Mouse (Mus musculus): ENCODE measurements at regions not wholly inside any gene's neighbourhood (a gene's known extent, or its start where the extent isn't known, plus 50 kb on each side); places are given as distances from the start of the nearest gene placed in this dataset.

- DNase-seq (ENCODE audit: low spot score in 2 of 2): peak in 1 of 2 experiments; percentile 9
These were observed 288.5 kb downstream of the Gm21865 start for GRCm38 (mm10) chrY:40028186-40028585.
